Mouse (Mus musculus) MEL (cell line): ENCODE results near the gene Timp1.

Source experiments
- BHLHE40 ChIP-seq: IDR thresholded peaks from 2 replicates; pipeline ENCODE4 v1.6.1; 2012; ENCODE audit warnings: low read depth, mild to moderate bottlenecking, inconsistent platforms, low read length, improper control_type of control experiment, borderline replicate concordance
- CTCF ChIP-seq, 3 experiments: IDR thresholded peaks in 2 of 3; conservative IDR thresholded peaks in 1 of 3; 2 replicates each; pipeline ENCODE4 v1.5.1; 2011 to 2012; ENCODE audit warnings: low read length in 3 of 3, low read depth in 2 of 3, mild to moderate bottlenecking in 2 of 3, improper control_type of control experiment in 1 of 3, inconsistent platforms in 1 of 3, mixed read lengths in 1 of 3, moderate library complexity in 1 of 3; ENCODE audit not compliant: control insufficient read depth in 1 of 3, insufficient read depth in 1 of 3, poor library complexity in 1 of 3, severe bottlenecking in 1 of 3
- E2F4 ChIP-seq: IDR thresholded peaks from 2 replicates; pipeline ENCODE4 v1.6.1; 2011; ENCODE audit warnings: low read depth, low read length, improper control_type of control experiment, borderline replicate concordance
- GATA1 ChIP-seq: IDR thresholded peaks from 2 replicates; pipeline ENCODE4 v1.6.1; 2011; ENCODE audit warnings: low read depth, low read length, improper control_type of control experiment
- HCFC1 ChIP-seq: IDR thresholded peaks from 2 replicates; pipeline ENCODE4 v1.6.1; 2012; ENCODE audit warnings: low read depth, mild to moderate bottlenecking, inconsistent platforms, low read length, improper control_type of control experiment, moderate library complexity
- MAFK ChIP-seq: IDR thresholded peaks from 2 replicates; pipeline ENCODE4 v1.6.1; 2011; ENCODE audit warnings: low read depth, mild to moderate bottlenecking, low read length, improper control_type of control experiment, borderline replicate concordance
- MXI1 ChIP-seq: IDR thresholded peaks from 2 replicates; pipeline ENCODE4 v1.6.1; 2011; ENCODE audit warnings: mild to moderate bottlenecking, low read depth, low read length, improper control_type of control experiment
- POLR2A ChIP-seq, 2 experiments: IDR thresholded peaks; 2 replicates each; pipeline ENCODE4 v1.6.1; 2011 to 2012; ENCODE audit warnings: low read length in 2 of 2, mild to moderate bottlenecking in 2 of 2, control low read depth in 1 of 2, improper control_type of control experiment in 1 of 2, low read depth in 1 of 2, moderate library complexity in 1 of 2; ENCODE audit not compliant: control insufficient read depth in 1 of 2, insufficient read depth in 1 of 2, poor library complexity in 1 of 2
- RCOR1 ChIP-seq: IDR thresholded peaks from 2 replicates; pipeline ENCODE4 v1.6.1; 2012; ENCODE audit warnings: low read depth, mild to moderate bottlenecking, inconsistent platforms, low read length, improper control_type of control experiment
- TAL1 ChIP-seq: IDR thresholded peaks from 2 replicates; pipeline ENCODE4 v1.6.1; 2012; ENCODE audit warnings: mild to moderate bottlenecking, inconsistent platforms, low read length, moderate library complexity, mixed read lengths
- UBTF ChIP-seq: IDR thresholded peaks from 2 replicates; pipeline ENCODE4 v1.6.1; 2012; ENCODE audit warnings: low read depth, mild to moderate bottlenecking, inconsistent platforms, low read length, improper control_type of control experiment, moderate library complexity, borderline replicate concordance; ENCODE audit not compliant: insufficient read depth

DNA sequence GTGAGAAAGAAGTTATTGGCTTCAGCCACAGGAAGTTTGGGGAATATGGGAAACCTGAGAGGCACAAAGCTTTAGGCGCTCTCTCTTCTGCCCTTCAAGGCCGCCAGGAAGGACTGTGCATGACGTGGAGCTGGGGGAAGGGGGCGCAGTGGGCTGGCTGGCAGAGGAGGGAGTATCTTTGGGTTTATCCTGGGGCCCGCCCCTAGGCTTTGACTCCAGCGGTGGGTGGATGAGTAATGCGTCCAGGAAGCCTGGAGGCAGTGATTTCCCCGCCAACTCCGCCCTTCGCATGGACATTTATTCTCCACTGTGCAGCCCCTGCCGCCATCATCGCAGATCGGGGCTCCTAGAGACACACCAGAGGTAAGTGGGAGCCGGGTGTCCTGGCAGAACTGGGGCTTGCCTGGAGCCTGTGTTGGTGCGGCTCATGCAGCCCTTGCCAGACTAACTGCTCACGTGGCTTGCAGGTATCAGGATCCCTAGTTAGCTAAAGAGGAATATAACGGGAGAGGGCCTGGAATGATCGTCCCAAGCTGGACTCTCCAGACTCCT lies at the start of gene Timp1:
- no peak for TF ChIP-seq UBTF
- no peak for TF ChIP-seq HCFC1
- TF ChIP-seq MXI1: no peak
- TF ChIP-seq BHLHE40: no peak
- no peak for TF ChIP-seq E2F4
- TF ChIP-seq CTCF (IDR thresholded peaks at IDR 0.05 in 2 of 3, conservative IDR thresholded peaks at IDR 0.05 in 1 of 3; ENCODE audit: control insufficient read depth in 1 of 3, insufficient read depth in 1 of 3, low read depth in 2 of 3, low read length in 3 of 3, poor library complexity in 1 of 3, severe bottlenecking in 1 of 3): no peak
- TF ChIP-seq POLR2A (IDR thresholded peaks at IDR 0.05; ENCODE audit: control insufficient read depth in 1 of 2, insufficient read depth in 1 of 2, low read depth in 1 of 2, low read length in 2 of 2, poor library complexity in 1 of 2): no peak
- no peak for TF ChIP-seq MAFK
- no peak for TF ChIP-seq TAL1
- TF ChIP-seq RCOR1: no peak
- TF ChIP-seq GATA1: no peak
